Mouse (Mus musculus) testis, postnatal 14 days (tissue): ENCODE data around the gene Ccdc70.
A peak's percentile ranks its signal among the peaks of the same experiment; 100 is the strongest.
"Not testable (repeated sequence)": the region's sequence is repeated elsewhere in the genome, so short reads cannot be mapped to it uniquely, and the experiment has no call there.

Source experiments
- DNase-seq: peaks from one replicate; pipeline ENCODE4 v3.0.0; 2021; ENCODE audit warnings: low spot score

The Ccdc70 gene

DNA sequence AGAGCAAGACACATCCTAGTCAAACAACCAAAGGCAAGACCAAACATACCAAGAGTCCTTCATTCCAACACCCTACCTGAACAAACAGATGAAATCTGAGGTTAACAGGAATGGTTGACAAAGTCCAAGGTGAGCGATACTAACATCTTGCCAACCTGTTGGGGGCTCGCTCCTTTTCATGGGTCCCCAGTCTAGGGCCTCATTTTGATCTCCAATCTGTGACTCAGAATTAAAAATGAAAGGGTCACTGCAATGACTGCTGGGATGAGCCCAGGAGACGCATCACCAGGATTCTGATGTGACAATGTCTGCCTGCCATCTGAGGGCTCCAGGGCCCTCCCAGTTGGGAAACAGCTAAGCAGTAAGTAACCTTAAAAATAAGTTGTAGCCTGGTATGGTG lies at the start of gene Ccdc70:
TSS of gene Ccdc70 (plus strand) at position 301 of the 400 bp plus-strand sequence.
- DNase-seq, result no peak

GRCm38 (mm10) chr8:21930754-21931153 lies 38.8 kb upstream of the Ccdc70 start:
- not testable (repeated sequence) for DNase-seq

DNA sequence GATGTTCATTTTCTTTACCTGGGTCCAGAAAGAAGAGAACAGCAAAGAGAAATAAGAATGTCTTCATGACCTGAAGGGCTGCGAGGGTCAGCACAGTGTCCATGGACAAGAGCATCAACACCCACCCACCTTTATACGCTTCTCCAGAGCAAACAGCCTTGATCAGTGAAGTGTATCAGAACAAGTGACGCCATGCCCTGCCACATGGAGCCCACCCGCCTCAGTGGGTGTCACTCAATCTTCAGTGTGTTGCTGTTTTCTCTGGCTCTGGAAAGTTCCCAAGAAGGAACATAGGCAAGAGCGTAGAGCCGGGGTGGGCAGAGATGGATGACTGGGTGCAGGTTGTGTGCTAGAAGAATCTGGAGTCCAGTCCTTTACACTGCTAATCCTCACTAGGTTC lies 37.0 kb upstream of the Ccdc70 start, which contains the start of gene Defb15:
TSS of gene Defb15 (minus strand) at position 101 of the 400 bp plus-strand sequence.
- DNase-seq, result no peak

DNA sequence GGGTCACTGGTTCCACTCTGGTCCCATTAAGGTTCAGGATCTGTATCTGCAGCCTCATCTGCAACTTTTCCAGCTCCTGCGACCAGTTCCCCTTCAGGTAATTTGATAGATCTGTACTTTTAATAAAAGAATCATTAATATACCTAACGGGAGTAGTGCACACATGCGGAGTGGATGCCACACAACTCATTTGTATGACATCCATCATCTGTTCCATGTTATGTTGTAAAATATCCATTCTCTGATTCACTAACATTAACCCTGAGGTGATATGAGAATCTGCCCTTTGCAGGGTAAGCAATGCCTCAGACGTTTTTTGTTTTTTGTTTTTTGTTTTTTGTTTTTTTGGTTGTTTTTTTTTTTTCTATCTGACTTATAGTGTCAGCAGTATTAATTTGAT lies 31.5 kb upstream of the Ccdc70 start, which contains the start of gene Defb35:
TSS of gene Defb35 (plus strand) at position 301 of the 400 bp plus-strand sequence.
- DNase-seq, result not testable (repeated sequence)

GRCm38 (mm10) chr8:21946462-21946861 lies 23.1 kb upstream of the Ccdc70 start, which contains the start of gene Defb13:
Gene Defb13, plus strand, starts transcription at chr8:21946762.
- no peak for DNase-seq

DNA sequence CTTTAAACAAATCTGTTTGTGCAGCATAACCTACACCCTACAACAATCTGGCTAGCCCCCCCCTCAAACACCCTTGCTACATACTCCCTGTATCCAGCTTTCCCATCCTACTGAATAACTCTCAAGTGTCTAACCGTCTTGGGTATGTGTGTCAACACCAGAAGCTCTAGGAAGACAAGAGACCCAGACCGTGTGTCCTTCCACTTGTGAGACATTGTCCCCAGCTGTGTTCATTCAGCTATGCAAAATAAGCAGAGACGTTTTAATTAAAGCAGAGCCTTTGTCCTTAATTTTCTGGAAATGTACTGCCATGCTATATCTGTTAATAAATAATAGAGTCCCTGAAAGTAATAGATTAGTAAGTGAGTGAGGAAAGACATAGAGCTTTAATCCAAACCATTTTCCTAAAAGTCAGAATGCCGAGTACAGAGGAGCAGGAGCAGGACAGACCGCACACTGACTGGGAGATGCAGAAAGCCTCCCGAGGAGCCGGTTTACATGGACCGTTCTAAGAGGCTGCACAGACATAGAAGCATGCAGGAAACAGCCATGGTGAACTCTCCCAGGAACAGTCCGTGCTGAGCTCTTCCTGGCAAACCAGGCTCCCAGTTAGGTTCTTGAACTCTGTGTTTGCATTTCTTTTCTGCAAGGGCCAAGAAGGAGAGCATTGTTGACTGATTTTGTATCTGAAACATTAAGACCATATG lies 22.1 kb upstream of the Ccdc70 start:
- DNase-seq, result no peak

GRCm38 (mm10) chr8:21955321-21955720 lies 14.3 kb upstream of the Ccdc70 start:
- peak; percentile 13 for DNase-seq

DNA sequence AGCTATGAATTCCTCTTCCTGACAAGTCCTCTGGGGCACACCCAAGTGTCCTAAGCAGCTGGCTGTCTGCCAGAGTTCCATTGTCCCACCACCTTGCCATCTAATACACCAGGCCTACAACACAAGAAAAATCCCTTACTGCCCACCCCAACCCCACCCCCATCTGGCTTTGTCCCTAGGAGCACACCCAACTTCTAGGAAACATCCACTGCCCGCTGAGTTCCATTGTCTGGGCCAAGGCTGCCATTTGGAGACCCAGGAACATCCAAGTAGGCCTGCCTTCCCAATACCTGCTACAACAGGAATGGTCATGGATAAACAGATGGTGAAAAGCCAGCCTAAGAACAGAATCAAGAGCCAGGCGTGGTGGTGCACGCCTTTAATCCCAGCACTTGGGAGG lies 13.2 kb upstream of the Ccdc70 start:
- DNase-seq, result no peak

- DNase-seq, result no peak
Observed at GRCm38 (mm10) chr8:21958414-21958813, 11.2 kb upstream of the Ccdc70 start, which contains the start of gene Fam90a1a. Gene Fam90a1a, plus strand, starts transcription at chr8:21958714.

DNA sequence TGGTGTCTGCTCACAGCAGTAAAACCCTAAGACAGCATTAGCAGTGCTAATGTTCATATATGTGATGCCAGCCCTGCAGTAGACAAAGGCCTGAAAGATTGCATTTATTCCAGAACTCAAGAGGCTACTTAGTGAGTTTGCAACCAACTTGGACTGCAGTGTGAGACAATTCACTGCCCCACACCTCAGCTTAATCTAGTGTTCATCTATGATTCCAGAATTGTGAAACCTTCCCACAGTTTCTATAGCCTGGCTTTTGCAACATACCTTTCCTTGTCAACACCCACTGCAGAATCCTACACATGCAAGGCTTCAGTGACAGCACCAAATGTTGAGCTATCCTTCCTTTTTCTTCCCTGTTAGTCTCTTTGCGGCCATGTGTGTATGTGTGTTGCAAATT lies 2.9 kb upstream of the Ccdc70 start:
- DNase-seq, result no peak

DNA sequence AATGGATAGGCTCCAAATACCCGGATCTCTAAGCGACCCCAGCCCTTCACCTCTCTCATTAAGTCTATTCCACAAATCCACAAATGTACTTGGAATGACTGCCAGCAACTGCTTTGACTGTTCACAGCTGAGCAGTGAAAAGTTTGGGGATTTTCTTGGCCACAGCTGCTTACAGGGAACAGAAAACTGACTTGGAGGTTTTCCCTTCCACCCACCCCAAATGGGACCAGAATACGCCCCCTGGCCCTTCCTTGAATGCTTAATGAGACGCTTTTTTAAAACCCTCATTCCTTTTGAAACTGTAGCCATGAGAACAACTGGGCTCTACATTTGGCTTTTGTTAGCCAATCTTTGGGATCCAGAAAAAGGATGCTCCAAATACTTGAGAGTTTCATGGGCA lies 8.6 kb downstream of the Ccdc70 start:
- DNase-seq, result no peak

DNA sequence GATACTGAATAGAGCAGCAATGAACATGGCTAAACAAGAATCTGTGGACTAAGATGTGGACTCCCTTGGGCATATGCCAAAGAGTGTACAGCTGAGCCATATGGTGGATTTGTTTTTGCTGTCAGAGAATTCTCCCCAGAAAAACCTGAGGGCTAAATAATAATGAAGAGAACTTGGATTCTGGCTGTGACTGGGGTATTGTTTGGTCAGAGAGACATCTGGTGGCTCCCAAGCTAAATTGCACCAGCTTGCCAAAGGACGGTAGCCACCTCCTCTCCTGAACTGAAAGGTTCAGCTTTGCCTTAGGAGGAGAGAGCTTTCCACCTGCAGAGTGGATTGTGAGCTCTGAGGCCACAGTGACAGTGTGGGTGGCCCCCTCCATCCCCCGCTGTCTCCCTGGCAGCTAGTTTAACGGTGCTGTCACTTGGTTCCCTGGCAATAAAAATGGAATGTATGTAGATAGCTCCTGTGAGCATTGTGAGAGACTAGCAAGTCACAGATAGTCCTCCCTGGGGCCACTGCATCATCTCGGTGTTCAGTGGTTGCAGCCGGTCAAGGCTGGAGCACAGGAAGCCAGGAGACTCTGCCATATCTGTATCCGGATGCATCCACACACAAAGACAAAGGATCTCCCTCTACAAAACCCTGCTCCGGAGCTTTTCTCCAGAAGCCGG lies 12.2 kb downstream of the Ccdc70 start:
- no peak for DNase-seq

- DNase-seq, result no peak
Observed at GRCm38 (mm10) chr8:21992184-21992583, 22.6 kb downstream of the Ccdc70 start.

DNA sequence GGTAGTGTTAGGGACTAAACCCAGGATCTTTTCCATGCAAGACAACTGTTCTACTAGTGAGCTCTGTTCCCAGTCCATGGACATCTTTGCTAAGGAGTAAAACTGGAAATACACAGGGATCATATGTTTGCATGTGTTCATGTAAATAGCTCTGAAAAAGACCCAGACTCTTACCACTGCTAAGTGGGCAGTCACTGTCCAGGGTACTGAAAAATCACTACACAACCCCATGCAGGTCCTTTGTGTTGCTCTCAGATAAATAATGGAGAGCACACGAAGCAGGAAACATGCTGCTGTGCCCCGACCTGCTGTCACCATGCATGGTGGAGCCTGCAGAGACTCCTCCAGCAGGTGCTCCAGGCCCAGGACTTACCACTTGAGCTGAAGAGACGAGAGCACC lies 25.6 kb downstream of the Ccdc70 start:
- no peak for DNase-seq

DNA sequence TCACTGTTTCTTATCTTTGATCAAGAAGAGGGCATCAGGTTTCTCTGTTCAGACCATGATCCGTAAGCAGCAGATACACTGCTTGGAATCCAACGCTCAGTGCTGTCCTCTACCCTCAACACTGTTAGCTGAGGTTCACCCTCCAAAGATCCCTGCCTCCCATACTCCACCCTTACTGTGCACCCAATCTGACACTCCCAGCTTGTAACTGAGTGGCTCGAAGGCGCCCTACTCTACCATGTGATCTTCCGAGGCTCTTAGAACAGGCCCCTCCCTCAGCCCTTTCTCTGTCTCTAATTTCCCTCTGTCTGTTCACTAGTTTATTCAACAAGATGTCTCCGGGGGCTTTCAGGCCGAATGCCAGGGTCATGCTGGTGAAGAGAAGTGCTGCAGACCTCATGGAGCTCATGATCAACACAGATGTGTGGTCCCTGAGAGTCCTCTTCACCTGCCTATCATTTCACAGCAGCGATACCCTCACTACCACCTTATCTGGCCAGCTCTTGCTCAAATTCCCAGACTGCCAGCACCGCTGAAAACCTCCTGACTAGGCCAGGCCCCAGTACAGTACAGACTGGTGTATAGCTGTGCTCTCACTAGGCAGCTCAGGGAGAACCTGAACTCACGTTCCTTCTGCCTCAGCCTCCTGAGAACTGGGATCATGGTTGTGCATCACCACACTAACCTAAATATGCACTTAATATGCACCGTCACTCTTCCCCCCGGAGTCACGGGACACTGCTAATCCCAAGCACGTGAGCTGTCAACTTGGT lies 35.4 kb downstream of the Ccdc70 start:
- no peak for DNase-seq

DNA sequence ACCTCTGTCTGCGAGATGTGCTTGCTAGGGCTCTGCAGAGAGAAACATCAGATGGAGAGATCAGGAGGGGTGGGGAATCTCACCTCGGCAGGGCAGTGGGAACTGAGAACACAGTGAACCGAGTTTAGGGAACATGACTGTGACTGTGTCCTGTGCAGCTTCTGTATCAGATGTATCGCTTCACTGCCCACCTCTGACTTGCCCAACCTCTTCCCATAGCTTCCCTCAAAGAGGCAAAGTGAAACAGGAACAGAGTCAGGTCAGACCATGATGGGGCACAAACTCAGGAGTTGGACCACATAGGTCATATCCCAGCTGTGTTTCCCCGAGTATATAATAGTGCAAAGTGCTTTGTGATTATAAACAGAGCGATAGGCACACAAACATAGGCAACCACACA lies 36.8 kb downstream of the Ccdc70 start:
- no peak for DNase-seq

GRCm38 (mm10) chr8:22009403-22009802 lies 39.8 kb downstream of the Ccdc70 start:
- DNase-seq, result no peak

GRCm38 (mm10) chr8:22013034-22013707 lies 43.6 kb downstream of the Ccdc70 start:
- no peak for DNase-seq

DNA sequence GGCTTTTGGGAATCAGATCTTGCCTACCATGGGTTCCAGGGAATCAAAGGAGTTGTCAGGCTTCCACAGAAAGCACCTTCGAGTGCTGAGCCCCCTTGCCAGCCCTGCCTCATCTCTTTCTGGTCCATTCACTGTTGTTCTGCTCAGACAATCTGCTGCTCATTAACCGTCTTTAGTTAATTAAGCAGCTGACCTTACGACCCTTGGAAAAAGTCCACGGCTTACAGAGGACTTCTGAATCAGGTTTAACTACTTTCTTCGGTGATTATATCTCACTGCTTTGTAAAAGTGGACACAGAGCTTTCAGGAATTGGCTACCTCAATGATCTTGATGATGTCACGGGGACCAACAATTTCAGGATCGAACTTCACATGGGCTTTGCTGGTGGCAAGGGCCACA lies 48.2 kb downstream of the Ccdc70 start:
- DNase-seq, result no peak

GRCm38 (mm10) chr8:22019498-22019897 lies 49.9 kb downstream of the Ccdc70 start:
- no peak for DNase-seq

DNA sequence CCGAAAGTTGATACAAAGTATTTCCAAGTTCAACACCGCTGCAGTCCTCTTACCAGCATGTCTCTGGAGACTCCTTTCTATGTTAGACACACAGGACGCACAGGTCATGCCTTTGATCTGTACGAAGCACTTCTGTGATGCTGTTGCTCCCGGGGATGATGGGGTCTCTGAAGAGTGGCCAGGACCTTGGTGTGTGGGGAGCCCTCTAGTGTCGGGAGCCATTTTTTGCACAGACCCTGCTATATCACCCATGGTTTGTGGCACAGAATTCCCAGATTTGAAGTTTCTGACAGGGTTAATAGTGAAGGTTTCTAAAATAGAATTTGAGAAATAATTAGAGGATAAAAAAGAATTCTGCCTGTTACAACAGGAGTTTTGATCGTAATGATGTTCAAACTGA lies 52.7 kb downstream of the Ccdc70 start:
- no peak for DNase-seq
